Mouse (Mus musculus) heart, postnatal 10 days (tissue): ENCODE results near the gene Rdh7. TPM values are rescaled to one million over a fixed set of nuclear protein-coding genes. Genes with fewer than 3 reads are reported as not detected.
"Not testable (repeated sequence)": the region's sequence is repeated elsewhere in the genome, so short reads cannot be mapped to it uniquely, and the experiment has no call there.

Experiments used
- DNase-seq, 2 experiments: peaks; one replicate each; pipeline ENCODE4 v3.0.0; 2021
- intact Hi-C: fragments of 180-260 bp; cut with DNase I; formaldehyde crosslinking; loops from one replicate; pipeline ENCODE4 v1.15.1; 2025
- total RNA-seq, 2 experiments: library from RNA; stranded (reverse); gene quantifications; 2 replicates each; pipeline ENCODE4 v1.2.3; 2021

Gene Rdh7
- not detected for total RNA-seq

GRCm38 (mm10) chr10:127888605-127889004, at the start of gene Rdh7:
Gene Rdh7, minus strand, starts transcription at chr10:127888817.
- no peak for DNase-seq
- intact Hi-C loops = no loop called here

GRCm38 (mm10) chr10:127937428-127938010, 48.9 kb upstream of the Rdh7 start:
- peak; percentile 70 to 87 for DNase-seq
- intact Hi-C loops = loop anchor here (1.0 to 10.0 kb wide), 5 partner anchors 199 to 373 kb away; no protein-coding TSS in a partner anchor

GRCm38 (mm10) chr10:127936747-127937409, 48.3 kb upstream of the Rdh7 start:
- intact Hi-C loops = loop anchor here (1.0 to 10.0 kb wide), 5 partner anchors 199 to 372 kb away; no protein-coding TSS in a partner anchor
- DNase-seq = no peak

GRCm38 (mm10) chr10:127936271-127936670, 47.7 kb upstream of the Rdh7 start:
- intact Hi-C loops = loop anchor here (2.0 to 10.0 kb wide), 3 partner anchors 241 to 371 kb away; no protein-coding TSS in a partner anchor
- DNase-seq = no peak

GRCm38 (mm10) chr10:127932290-127932926, 43.8 kb upstream of the Rdh7 start:
- DNase-seq = peak in 1 of 2 experiments; percentile 17
- intact Hi-C loops = loop anchor here (10.0 kb wide), 1 partner anchor 368 kb away; no protein-coding TSS in a partner anchor

- no peak for DNase-seq
- intact Hi-C loops = no loop called here
Measured at GRCm38 (mm10) chr10:127927737-127928136, 39.1 kb upstream of the Rdh7 start.

- DNase-seq = no peak
- intact Hi-C loops = no loop called here
Measured at GRCm38 (mm10) chr10:127924597-127925378, 36.2 kb upstream of the Rdh7 start.

GRCm38 (mm10) chr10:127923024-127923423, 34.4 kb upstream of the Rdh7 start:
- intact Hi-C loops = no loop called here
- DNase-seq = no peak

- intact Hi-C loops = no loop called here
- no peak for DNase-seq
Measured at GRCm38 (mm10) chr10:127922241-127922640, 33.6 kb upstream of the Rdh7 start.

GRCm38 (mm10) chr10:127917651-127918050, 29.0 kb upstream of the Rdh7 start:
- DNase-seq = no peak
- intact Hi-C loops = no loop called here

- intact Hi-C loops, DNase-seq: not testable (repeated sequence)
Measured at GRCm38 (mm10) chr10:127917183-127917582, 28.6 kb upstream of the Rdh7 start.

- no peak for DNase-seq
- intact Hi-C loops = no loop called here
Measured at GRCm38 (mm10) chr10:127915578-127915977, 27.0 kb upstream of the Rdh7 start.

- intact Hi-C loops = no loop called here
- no peak for DNase-seq
Measured at GRCm38 (mm10) chr10:127907386-127907951, 18.9 kb upstream of the Rdh7 start.

- DNase-seq = no peak
- intact Hi-C loops = no loop called here
Measured at GRCm38 (mm10) chr10:127906138-127906537, 17.5 kb upstream of the Rdh7 start.

- intact Hi-C loops = no loop called here
- peak in 1 of 2 experiments; percentile 12 for DNase-seq
Measured at GRCm38 (mm10) chr10:127904718-127905446, 16.3 kb upstream of the Rdh7 start.

- intact Hi-C loops = no loop called here
- no peak for DNase-seq
Measured at GRCm38 (mm10) chr10:127903116-127903515, 14.5 kb upstream of the Rdh7 start.

GRCm38 (mm10) chr10:127901751-127902150, 13.1 kb upstream of the Rdh7 start:
- no peak for DNase-seq
- intact Hi-C loops = no loop called here

GRCm38 (mm10) chr10:127899783-127900182, 11.2 kb upstream of the Rdh7 start:
- intact Hi-C loops = no loop called here
- DNase-seq = no peak

GRCm38 (mm10) chr10:127898218-127898617, 9.6 kb upstream of the Rdh7 start, which contains the start of gene Sdr9c7:
Gene Sdr9c7, plus strand, starts transcription at chr10:127898518.
- intact Hi-C loops = no loop called here
- no peak for DNase-seq

GRCm38 (mm10) chr10:127897506-127897905, 8.9 kb upstream of the Rdh7 start:
- intact Hi-C loops = no loop called here
- DNase-seq = no peak
